Mouse (Mus musculus) WW6 (cell line): ENCODE data around the gene Myrf.

ENCODE experiments used
- DNase-seq: peaks from one replicate; pipeline ENCODE4 v3.0.0-alpha.2; 2013; ENCODE audit warnings: low read depth, low spot score

The Myrf gene

DNA sequence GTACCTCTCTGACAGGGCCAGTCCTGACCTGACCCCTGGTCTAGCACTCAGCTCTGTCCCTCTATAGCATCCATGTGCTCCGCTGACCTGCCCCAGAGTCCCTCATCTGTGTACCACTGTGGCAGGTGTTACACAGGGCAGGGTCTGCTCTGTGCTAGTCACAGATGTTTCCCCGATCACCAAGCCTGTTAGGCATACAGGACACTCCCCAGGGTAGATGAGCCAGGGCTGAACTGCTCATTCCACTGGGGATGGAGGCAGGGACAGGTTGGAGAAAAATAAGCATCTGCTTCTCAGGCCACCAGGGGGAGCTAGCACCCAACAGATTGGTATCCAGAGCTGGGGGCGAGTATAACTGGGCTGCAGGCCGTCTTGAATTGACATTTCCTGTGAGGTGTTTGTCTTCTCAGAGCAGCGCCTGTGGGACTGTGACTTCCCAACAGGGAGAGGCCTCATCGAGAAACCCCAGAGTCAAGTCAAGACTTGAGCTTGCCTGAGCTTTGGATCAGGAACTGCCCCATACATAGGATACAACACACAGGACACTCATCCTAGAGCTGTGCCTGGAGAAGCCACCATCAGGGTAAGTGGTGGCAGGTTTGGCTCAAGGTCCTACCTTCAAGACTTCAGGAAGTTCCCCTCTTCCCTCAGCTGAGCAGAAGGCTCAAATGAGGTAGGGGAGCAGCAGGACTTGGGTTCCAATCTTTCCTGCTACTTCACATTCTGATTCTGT, 17.9 kb upstream of the Myrf start:
- DNase-seq: no peak

DNA sequence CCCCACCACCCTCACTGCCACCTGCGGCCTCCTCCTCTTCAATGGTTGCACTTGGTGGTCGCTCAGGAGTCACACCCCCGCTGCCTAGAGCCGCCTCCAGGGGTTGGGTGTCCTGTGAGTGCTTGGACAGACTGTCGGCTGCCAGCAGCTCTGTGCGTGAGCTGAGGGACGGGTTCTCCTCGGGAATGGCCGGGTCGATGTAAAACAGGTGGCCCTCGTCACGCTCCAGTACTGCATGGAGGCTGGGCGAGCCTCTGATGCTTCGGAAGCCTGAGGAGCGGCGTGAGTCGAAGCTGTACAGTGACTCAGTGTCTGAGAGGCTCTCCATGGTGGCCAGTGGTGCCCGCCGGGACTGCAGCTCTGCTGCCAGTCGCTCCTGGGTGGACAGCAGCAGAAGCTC, 7.6 kb upstream of the Myrf start:
- DNase-seq: no peak

- DNase-seq: no peak
Observed at GRCm38 (mm10) chr19:10247165-10247564, 6.6 kb upstream of the Myrf start.

DNA sequence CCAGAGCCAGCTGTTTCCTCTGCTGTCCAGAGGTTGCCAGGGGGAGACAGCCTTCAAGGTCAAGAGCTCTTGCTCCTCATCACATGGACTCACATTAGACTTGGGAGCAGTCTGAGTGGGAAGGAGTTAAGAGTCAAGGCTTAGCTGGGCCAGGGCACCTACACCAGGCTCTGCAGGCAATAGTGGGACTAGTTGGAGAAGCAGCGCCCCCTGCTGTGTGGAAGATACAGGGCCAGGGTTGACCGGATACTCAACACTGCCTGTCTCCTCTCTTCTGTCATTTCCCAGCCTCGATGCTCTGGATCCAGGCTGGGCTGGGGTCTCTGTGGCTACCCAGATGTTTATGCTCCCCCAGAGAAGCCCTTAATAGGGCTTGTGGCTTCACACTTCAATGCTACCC, 3.6 kb upstream of the Myrf start:
- no peak for DNase-seq

DNA sequence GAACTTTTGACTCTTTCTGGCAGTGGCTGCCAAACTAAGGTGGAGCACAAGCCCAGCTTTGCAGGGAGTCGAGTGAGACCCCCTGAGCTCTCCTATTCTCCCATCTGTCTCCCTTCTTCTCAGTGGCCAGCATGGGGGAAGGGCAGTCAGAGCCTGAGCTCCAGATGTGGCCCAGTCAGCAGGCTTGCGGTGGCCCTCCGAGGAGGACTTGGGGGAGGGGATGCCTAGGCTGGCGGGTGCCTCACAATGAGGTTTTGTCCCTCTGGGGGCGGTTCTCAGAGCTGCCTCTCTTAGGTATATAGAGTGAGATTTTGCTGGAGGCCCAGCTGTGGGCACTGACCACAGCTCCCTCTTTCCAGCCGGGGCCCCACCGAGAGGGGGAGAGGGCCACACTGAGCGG, 2.4 kb upstream of the Myrf start:
- no peak for DNase-seq

DNA sequence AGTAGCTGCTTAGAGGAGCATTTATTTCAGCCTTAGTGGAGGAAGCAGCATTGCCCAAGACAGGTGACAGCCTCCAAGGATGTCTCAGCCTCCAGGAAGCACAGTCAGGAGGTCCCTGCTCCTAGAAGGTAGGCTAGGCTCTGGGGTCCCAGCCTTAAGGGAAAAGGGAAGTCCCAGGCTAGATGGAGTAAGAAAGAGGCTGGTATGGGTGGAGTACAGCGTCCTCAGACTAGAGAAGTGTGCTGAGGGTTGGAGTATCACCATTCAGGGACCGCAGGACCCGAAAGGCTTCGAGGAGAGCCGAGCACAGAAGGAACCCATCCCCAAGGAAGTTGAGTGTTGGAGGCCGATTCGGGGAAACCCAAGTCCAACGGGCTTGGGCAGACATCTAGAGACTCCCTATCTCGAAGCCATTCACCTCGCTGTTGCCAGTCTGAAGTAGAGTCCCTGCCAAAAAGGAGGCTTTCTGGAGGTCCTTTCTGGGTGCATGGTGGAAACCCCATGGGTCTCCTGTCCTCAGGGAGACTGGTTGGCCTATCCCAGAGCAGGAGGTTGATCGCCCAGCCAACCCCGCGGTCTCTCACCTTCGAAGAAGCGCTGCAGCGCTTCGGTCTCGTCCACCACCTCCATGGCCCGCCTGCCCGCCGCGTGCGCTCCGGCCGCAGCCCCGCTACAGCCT, 434 bp downstream of the Myrf start:
- no peak for DNase-seq

DNA sequence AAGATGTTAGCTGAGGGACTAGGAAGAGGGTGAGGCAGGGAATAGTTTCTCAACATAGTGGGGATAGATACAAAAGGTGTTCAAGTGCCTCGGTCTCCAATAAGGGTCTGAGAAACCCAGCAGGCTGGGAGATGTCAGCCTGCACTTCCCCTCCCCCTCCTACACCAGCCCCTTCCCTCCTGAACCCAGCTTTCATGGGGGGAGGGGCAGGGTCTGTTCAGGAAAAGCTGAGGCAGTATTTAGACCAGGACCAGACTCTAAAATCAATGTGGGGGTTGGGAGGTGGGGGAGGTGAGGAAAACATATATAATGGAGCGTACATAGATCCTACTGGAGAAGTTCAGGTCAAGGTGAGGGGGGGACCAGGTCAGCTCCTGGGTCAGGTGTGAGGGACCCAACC, 1.1 kb downstream of the Myrf start:
- no peak for DNase-seq

GRCm38 (mm10) chr19:10238477-10238876, 2.1 kb downstream of the Myrf start:
- no peak for DNase-seq

DNA sequence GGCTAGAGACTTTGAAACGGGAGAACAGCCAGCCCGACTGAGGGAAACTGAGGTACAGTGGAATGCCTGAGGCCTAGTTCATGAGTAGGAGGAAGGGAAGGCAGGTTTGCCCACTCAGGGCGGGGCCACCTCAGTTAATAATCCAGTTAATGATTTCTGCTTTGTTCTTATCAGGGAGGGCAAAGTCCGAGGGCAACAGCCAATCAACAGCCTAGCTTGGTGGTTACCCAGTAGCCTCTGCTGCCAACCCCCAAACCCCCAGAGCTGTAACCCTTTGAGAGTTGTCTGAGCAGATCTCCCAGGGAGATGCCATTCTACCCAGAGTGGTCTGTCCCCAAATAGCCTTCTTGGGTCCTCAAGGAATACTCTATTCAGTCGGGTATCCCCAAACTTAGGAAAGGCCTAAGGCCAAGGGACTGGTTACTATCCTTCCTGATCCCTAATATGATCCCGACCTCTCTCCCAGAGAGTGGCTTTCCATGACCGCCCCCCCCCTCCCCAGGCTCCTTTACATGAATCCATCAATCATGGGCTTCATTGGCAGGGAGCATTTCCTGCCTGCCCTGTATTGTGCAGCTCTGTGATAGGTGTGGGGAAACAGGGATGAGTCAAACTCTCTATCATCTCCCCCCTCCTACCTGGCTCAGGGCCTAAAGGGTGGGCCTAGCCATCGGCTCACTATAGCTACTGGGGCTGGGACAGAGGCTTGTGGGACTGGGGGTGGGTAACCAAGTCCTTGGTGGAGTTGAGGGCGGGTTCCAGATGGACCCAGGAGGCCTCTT, 4.6 kb downstream of the Myrf start:
- no peak for DNase-seq

DNA sequence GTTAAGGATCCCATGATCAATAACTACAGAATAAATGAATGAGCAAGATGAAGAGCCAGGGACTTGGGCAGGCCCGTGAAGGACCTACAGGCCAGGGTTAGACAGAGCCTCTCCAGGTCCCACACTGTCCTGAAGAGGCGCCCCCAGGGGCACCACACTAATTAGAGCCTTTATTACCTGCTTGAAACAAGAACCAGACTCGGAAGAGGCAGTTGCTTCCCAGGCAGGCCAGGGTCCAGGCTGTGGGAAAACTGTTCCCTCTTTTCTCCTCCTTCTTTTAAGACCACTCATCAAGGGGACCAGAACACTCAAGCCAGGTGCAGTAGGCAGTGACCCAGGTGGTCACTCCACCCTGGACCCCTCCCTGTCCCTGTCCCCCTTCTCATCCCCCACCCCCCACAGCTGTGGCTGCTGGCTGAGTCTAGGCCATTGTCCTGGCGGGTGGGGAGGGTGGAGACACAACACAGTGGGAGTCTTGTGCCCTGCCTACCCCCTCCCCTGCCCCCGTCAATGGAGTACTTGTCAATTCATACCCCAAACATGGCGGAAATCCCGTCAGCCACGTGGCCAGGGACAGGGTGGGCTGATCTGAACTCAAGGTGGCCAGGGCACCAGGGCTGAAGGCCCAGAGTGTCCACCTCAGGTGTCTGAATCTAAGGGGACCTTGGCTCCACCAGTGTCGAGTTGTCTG, 8.1 kb downstream of the Myrf start:
- DNase-seq: no peak

DNA sequence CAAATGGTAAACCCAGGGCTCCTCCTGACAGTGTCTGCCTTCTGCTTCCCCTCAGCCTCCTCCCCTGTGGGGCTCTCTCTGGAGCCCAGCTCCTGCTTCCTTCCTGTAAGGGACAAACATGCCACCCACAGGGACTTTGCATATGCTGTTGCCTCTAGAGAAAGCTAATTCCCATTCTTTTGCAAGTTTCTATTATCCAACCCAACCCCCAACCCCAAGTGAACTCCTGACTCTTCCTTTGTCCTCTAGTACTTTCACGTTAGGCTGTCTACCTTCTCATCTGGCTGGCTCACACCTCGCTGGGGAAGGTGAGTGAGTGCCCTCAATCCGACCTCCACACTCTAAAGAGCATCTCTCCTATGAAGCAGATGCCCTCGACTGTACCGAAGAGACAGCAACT, 8.7 kb downstream of the Myrf start:
- DNase-seq: no peak

- no peak for DNase-seq
Observed at GRCm38 (mm10) chr19:10231016-10231415, 9.5 kb downstream of the Myrf start.

GRCm38 (mm10) chr19:10225767-10226166, 14.8 kb downstream of the Myrf start:
- DNase-seq: no peak

- no peak for DNase-seq
Observed at GRCm38 (mm10) chr19:10224637-10225453, 15.7 kb downstream of the Myrf start.

DNA sequence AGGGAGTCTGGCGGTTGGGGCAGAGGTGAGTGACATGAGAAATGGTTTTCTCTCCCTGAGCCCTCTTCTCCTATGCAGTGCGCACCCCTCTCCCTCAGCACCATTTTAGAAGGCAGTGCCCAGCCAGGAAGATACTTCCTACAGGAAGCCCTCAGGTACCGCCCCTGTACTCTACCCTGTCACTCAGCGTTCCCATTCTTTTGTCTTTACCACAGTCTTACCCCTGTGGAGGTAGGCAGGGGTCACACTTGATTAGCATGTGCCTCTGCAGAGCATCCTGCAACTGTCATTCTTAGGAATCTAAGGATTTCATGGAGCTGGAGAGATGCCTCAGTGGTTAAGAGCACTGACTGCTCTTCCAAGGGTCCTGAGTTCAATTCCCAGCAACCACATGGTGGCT, 17.0 kb downstream of the Myrf start:
- no peak for DNase-seq

GRCm38 (mm10) chr19:10222656-10223055, 17.9 kb downstream of the Myrf start:
- DNase-seq: no peak

- DNase-seq: no peak
Observed at GRCm38 (mm10) chr19:10221585-10221984, 19.0 kb downstream of the Myrf start.

GRCm38 (mm10) chr19:10219593-10219992, 21.0 kb downstream of the Myrf start:
- DNase-seq: no peak

DNA sequence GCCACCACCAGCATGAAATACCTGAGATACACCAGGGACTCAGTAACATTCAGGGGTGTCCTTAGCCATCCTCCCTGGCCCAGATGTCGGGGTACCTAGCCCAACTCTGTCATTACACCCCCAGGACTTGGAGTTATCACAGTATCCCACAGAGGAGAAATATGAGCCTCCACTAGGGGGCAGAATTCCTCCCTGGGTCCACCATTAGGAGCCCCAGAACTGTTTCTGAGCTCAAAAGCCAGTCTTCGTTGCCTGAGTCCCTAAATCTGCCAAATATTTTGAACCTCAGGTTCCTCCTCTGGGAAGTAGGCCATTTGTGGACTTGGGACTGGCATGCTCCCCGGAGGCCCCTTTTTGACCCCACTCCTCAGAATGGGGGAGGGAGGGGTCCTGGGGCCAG, 21.4 kb downstream of the Myrf start:
- no peak for DNase-seq

DNA sequence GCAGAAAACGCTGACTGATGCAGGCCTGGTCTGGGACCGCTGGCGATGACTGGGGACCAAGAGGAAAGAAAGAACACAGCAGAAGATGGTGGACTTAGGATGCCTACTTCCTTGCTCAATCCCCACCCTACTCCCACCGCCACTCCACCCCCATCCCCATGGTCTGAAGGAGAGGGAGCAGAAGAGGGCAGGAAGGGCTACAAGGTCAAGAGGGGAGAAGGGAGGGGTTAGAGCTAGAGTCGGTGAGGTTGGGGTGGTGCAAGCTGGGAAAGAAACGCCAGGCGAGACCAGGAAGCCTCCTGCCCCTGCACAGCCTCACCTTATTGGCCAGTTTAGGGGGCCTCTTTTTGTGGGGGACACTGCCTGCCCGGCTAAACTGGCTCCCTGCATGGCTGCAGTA, 24.4 kb downstream of the Myrf start:
- DNase-seq: no peak

DNA sequence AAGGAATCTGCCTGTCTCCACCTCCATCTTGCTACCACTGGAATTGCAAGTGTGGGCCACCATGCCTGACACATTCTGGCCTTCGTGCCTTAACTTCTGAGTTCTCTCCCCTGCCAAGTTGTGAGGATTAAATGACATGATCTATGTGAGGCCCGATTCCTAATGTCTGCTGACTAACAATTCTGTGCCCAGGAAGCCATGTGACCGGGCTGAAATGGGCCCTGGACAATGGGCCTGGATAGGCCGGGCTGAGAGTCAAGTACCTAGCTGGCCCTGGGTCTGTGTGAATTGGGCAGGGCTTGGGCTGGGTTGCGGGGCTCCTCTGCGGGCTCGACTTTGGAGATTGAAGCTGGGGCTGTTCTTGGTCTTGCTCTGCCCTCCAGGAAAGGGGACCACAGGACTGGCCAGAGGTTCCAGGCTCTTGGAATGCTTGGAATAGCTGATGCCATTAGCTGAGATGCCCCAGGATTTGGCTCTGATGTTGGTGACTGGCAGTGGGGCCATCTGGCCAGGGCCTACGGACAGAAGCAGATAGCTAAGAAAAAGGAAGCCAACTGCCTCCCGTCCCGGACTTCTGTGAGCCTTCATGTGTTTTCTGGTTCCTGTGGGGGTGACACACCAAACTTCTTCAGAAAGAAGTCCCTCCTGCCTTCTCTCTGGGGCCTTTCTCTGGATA, 26.6 kb downstream of the Myrf start:
- no peak for DNase-seq
